Mouse (Mus musculus): ENCODE measurements around the gene Soga1. TPM values are rescaled to one million over a fixed set of nuclear protein-coding genes. Genes with fewer than 3 reads are reported as not detected.

The Soga1 gene
- total and polyA plus RNA-seq, 2 experiments from 2014 or later: 1.1 to 21.0 TPM

DNA sequence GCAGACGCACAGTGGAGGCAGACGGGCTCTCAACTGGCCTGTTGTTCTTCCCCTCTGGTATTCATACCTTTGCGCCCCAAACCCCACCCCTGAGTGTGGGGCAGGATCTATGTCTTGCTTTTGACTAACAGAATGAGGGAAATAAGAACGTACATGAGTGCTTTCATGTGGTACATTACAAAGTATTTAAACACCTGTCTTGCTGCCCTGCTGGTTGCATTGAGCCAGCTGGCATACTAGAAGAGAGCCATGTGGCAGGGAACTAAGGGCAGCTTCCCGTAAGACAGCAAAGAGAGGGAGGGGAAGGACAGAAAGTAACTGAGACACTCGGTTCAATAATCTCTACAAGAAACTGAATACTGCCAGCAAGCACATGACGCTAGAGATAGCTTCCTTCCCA, 108.8 kb downstream of the Soga1 start:
- H3K4me2 ChIP-seq (ENCODE audit: low read depth, low read length): no peak overlapping the region; the same call in 1 of the 2 replicates
- no peak overlapping the region for H3K4me3 ChIP-seq (ENCODE audit: low read depth, low read length)
- no peak for TF ChIP-seq CTCF (IDR thresholded peaks at IDR 0.05; ENCODE audit: low read depth)
- WGBS: 58% methylated on average over 7 of the region's 7 CpGs
- H3K9ac ChIP-seq (replicated peaks; ENCODE audit: low read depth, low read length): no peak overlapping the region
- H3K27me3 ChIP-seq (ENCODE audit: control insufficient read depth, insufficient read depth, low read length): no peaks in the 10 kb centered on the region
- no peak for ATAC-seq (ENCODE audit: insufficient read depth, low read depth)
- H3K4me1 ChIP-seq (ENCODE audit: control insufficient read depth, insufficient read depth): peaks cover 30% of the 10 kb centered on the region
- DNase-seq (ENCODE audit: low spot score): peak; percentile 2
- H3K36me3 ChIP-seq (replicated peaks; ENCODE audit: control insufficient read depth, insufficient read depth, low read length): 0 out of 2 replicates have a peak, but pooled peaks cover 7% of the 10 kb centered on the region
- no peak overlapping the region; the same call in 1 of the 2 replicates for H3K27ac ChIP-seq (ENCODE audit: low read depth)
- H3K9me3 ChIP-seq (replicated peaks; ENCODE audit: control insufficient read depth, low read length): no peaks in the 10 kb centered on the region

- no peak for ATAC-seq (ENCODE audit: insufficient read depth, low read depth)
- 76% methylated on average over 4 of the region's 4 CpGs for WGBS
- H3K4me2 ChIP-seq (ENCODE audit: low read depth, low read length): no peak overlapping the region
These were observed 110.6 kb downstream of the Soga1 start for GRCm38 (mm10) chr2:156968501-156968900.

DNA sequence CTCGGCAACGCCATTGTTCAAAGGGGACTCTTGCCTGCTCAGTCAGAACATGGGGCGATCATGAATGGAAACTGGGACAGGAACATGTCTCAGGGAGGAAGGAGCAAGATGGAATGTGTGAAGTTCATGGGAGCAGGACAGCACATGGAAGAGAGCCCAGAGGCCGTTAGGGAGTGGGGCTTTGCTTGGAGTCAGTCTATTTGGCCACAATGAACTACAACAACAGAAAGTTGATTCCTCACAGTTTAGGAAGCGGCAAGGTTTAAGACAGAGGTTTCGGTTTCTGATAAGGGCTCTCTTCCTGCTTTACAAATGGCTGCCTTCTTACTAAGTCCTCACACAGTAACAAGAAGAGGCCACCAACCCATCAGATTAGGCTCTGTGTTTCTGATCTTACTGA, 111.7 kb downstream of the Soga1 start:
- peak overlapping the region; percentile 12; the same call in 1 of the 2 replicates for H3K27ac ChIP-seq (ENCODE audit: low read depth)
- peak; percentile 5 for DNase-seq (ENCODE audit: low spot score)
- WGBS: 69% methylated on average over 6 of the region's 6 CpGs

More at GRCm38 (mm10) chr2:156968501-156968900, 110.6 kb downstream of the Soga1 start:
- no peak overlapping the region for H3K9ac ChIP-seq (replicated peaks; ENCODE audit: low read depth, low read length)
- H3K4me3 ChIP-seq (ENCODE audit: low read depth, low read length): no peak overlapping the region
- DNase-seq (ENCODE audit: low spot score): no peak
- H3K27me3 ChIP-seq (ENCODE audit: control insufficient read depth, insufficient read depth, low read length): no peaks in the 10 kb centered on the region
- TF ChIP-seq EP300 (IDR thresholded peaks at IDR 0.05; ENCODE audit: low read depth): no peak
- TF ChIP-seq CTCF (IDR thresholded peaks at IDR 0.05; ENCODE audit: low read depth): no peak
- peaks cover 13% of the 10 kb centered on the region for H3K4me1 ChIP-seq (ENCODE audit: control insufficient read depth, insufficient read depth)
- no peaks in the 10 kb centered on the region for H3K9me3 ChIP-seq (replicated peaks; ENCODE audit: control insufficient read depth, low read length)
- H3K36me3 ChIP-seq (replicated peaks; ENCODE audit: control insufficient read depth, insufficient read depth, low read length): 0 out of 2 replicates have a peak, but pooled peaks cover 7% of the 10 kb centered on the region
- H3K27ac ChIP-seq (ENCODE audit: low read depth): no peak overlapping the region

More for the DNA sequence above, 111.7 kb downstream of the Soga1 start:
- Histone ChIP-seq H3K4me1 (ENCODE audit: control insufficient read depth, insufficient read depth) (peaks cover 7% of the 10 kb centered on the region), H3K9ac (replicated peaks; ENCODE audit: low read depth, low read length) (no peak overlapping the region), H3K4me2 (ENCODE audit: low read depth, low read length) (no peak overlapping the region), H3K36me3 (replicated peaks; ENCODE audit: control insufficient read depth, insufficient read depth, low read length) (0 out of 2 replicates have a peak, but pooled peaks cover 7% of the 10 kb centered on the region), H3K27me3 (ENCODE audit: control insufficient read depth, insufficient read depth, low read length) (no peaks in the 10 kb centered on the region), H3K9me3 (replicated peaks; ENCODE audit: control insufficient read depth, low read length) (no peaks in the 10 kb centered on the region), H3K4me3 (ENCODE audit: low read depth, low read length) (no peak overlapping the region)
- no peak for ATAC-seq (ENCODE audit: insufficient read depth, low read depth)
- TF ChIP-seq CTCF (IDR thresholded peaks at IDR 0.05; ENCODE audit: low read depth): no peak
- no peak for TF ChIP-seq EP300 (IDR thresholded peaks at IDR 0.05; ENCODE audit: low read depth)

Other genes starting within 250 kb of the Soga1 start
- gene Tgif2, start 239.2 kb downstream of the Soga1 start, total RNA-seq (2014; rRNA removed; ENCODE audit: low replicate concordance): 19.7 and 28.3 TPM in 2 replicates
- 11.6 and 14.6 TPM in 2 replicates for gene Tgif2, start 239.2 kb downstream of the Soga1 start, polyA plus RNA-seq (2015; fragmentation: Nextera tagmentation; extraction: Ambion mirVana)
- gene 4930518I15Rik, start 221.3 kb downstream of the Soga1 start, total RNA-seq (2014; rRNA removed; ENCODE audit: low replicate concordance): 0.12 TPM in 1 of 2 replicates, not detected in the other
- 3.2 and 3.8 TPM in 2 replicates for gene 4930518I15Rik, start 221.3 kb downstream of the Soga1 start, polyA plus RNA-seq (2015; fragmentation: Nextera tagmentation; extraction: Ambion mirVana)
- gene Rab5if, start 216.1 kb downstream of the Soga1 start, total RNA-seq (2014; rRNA removed; ENCODE audit: low replicate concordance): 155 and 219 TPM in 2 replicates
- gene Rab5if, start 216.1 kb downstream of the Soga1 start, polyA plus RNA-seq (2015; fragmentation: Nextera tagmentation; extraction: Ambion mirVana): 186 and 188 TPM in 2 replicates
- 1.5 TPM in 1 of 2 replicates, not detected in the other for gene Sla2, start 192.1 kb downstream of the Soga1 start, total RNA-seq (2014; rRNA removed; ENCODE audit: low replicate concordance)
- 0.11 and 0.14 TPM in 2 replicates for gene Sla2, start 192.1 kb downstream of the Soga1 start, polyA plus RNA-seq (2015; fragmentation: Nextera tagmentation; extraction: Ambion mirVana)
- gene Ndrg3, start 87.2 kb downstream of the Soga1 start, total RNA-seq (2014; rRNA removed; ENCODE audit: low replicate concordance): 21.9 and 27.2 TPM in 2 replicates
- gene Ndrg3, start 87.2 kb downstream of the Soga1 start, polyA plus RNA-seq (2015; fragmentation: Nextera tagmentation; extraction: Ambion mirVana): 16.2 and 17.1 TPM in 2 replicates
- 28.2 and 47.4 TPM in 2 replicates for gene Dsn1, start 72.1 kb downstream of the Soga1 start, total RNA-seq (2014; rRNA removed; ENCODE audit: low replicate concordance)
- 13.8 TPM in 2 replicates for gene Dsn1, start 72.1 kb downstream of the Soga1 start, polyA plus RNA-seq (2015; fragmentation: Nextera tagmentation; extraction: Ambion mirVana)
- not detected in 2 replicates for gene Tldc2, start 7.8 kb upstream of the Soga1 start, total RNA-seq (2014; rRNA removed; ENCODE audit: low replicate concordance)
- not detected in 2 replicates for gene Tldc2, start 7.8 kb upstream of the Soga1 start, polyA plus RNA-seq (2015; fragmentation: Nextera tagmentation; extraction: Ambion mirVana)
- gene Samhd1, start 56.0 kb upstream of the Soga1 start, total RNA-seq (2014; rRNA removed; ENCODE audit: low replicate concordance): 9.0 and 22.6 TPM in 2 replicates
- gene Samhd1, start 56.0 kb upstream of the Soga1 start, polyA plus RNA-seq (2015; fragmentation: Nextera tagmentation; extraction: Ambion mirVana): 12.1 and 13.0 TPM in 2 replicates
- 18.5 and 21.8 TPM in 2 replicates for gene Rbl1, start 125.3 kb upstream of the Soga1 start, total RNA-seq (2014; rRNA removed; ENCODE audit: low replicate concordance)
- 6.0 and 6.9 TPM in 2 replicates for gene Rbl1, start 125.3 kb upstream of the Soga1 start, polyA plus RNA-seq (2015; fragmentation: Nextera tagmentation; extraction: Ambion mirVana)
- 147 and 172 TPM in 2 replicates for gene Rpn2, start 199.8 kb upstream of the Soga1 start, total RNA-seq (2014; rRNA removed; ENCODE audit: low replicate concordance)
- 78.8 and 81.1 TPM in 2 replicates for gene Rpn2, start 199.8 kb upstream of the Soga1 start, polyA plus RNA-seq (2015; fragmentation: Nextera tagmentation; extraction: Ambion mirVana)
- gene Mroh8, start 200.3 kb upstream of the Soga1 start, total RNA-seq (2014; rRNA removed; ENCODE audit: low replicate concordance): 0.69 TPM in 1 of 2 replicates, not detected in the other
- 0.16 and 0.20 TPM in 2 replicates for gene Mroh8, start 200.3 kb upstream of the Soga1 start, polyA plus RNA-seq (2015; fragmentation: Nextera tagmentation; extraction: Ambion mirVana)